Mouse (Mus musculus) activated CD4-positive, CD25-positive, alpha-beta regulatory T cell, adult 9 weeks (primary cell): Measurements from ENCODE around the gene Btbd35f8. TPM values are rescaled to one million over a fixed set of nuclear protein-coding genes. Genes with fewer than 3 reads are reported as not detected.

Experiments used
- polyA plus RNA-seq: library from polyadenylated mRNA; unstranded; fragments of 100-300 nt; shearing (Covaris generic); gene quantifications from one replicate; pipeline ENCODE4 v1.2.1, GENCODE M21; 2017

Gene Btbd35f8
- polyA plus RNA-seq = not detected

DNA sequence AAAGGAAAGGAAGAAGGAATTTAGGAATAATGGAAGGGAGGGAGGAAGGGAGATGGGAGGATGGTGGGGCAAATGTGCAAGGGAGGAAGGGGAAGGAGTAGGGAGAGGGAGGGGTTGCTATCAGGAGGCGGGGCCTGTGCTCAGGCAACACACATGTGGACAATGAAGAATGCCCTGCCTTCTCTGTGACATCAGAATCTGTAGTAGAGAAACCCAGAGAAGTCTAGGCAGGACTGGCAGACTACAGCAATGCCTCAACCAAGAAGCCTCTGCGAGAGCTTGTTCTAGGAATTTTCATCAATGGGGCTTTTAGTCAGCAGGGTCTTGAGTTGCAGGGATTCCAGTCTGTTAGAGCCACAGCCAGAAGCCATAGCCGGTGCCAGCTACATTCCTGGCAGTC lies at the start of gene Btbd35f8:
Gene Btbd35f8 (plus strand): TSS at position 301 of the 400 bp plus-strand sequence.

Other genes with a start within 250 kb of the Btbd35f8 start
- not detected for gene Spin2g, start 211.8 kb upstream of the Btbd35f8 start, polyA plus RNA-seq